Mouse (Mus musculus) ovary, postnatal 36 days (tissue): ENCODE data around the gene Pias3.
"Not testable (repeated sequence)": the region's sequence is repeated elsewhere in the genome, so short reads cannot be mapped to it uniquely, and the experiment has no call there.

Experiments used
- DNase-seq: peaks from one replicate; pipeline ENCODE4 v3.0.0; 2022; ENCODE audit warnings: low spot score, mixed read lengths

The Pias3 gene

GRCm38 (mm10) chr3:96684822-96685156 is 11.4 kb upstream of the Pias3 start:
- no peak for DNase-seq

DNA sequence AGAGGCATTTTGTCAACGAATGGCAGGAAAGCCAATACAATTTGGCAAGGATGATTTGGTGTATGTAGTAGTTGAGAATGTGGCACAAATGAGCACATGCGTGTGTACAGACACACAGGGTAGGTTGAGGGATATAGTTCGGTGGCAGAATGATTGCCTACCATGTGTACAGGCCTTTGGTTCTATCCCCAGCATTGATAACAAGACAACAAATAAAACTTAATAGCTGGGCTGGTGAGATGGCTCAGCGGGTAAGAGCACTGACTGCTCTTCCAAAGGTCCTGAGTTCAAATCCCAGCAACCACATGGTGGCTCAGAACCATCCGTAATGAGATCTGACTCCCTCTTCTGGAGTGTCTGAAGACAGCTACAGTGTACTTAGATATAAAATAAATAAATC is 10.1 kb upstream of the Pias3 start:
- DNase-seq, result not testable (repeated sequence)

- no peak for DNase-seq
Measured at GRCm38 (mm10) chr3:96688854-96689253, 7.3 kb upstream of the Pias3 start.

GRCm38 (mm10) chr3:96690298-96690697 is 5.9 kb upstream of the Pias3 start:
- no peak for DNase-seq

GRCm38 (mm10) chr3:96692506-96692905 is 3.7 kb upstream of the Pias3 start:
- peak; percentile 62 for DNase-seq

- no peak for DNase-seq
Measured at GRCm38 (mm10) chr3:96693579-96693978, 2.6 kb upstream of the Pias3 start.

- peak; percentile 94 for DNase-seq
Measured at GRCm38 (mm10) chr3:96696766-96697732, 865 bp downstream of the Pias3 start.

GRCm38 (mm10) chr3:96698993-96699690 is 3.0 kb downstream of the Pias3 start:
- DNase-seq, result no peak

DNA sequence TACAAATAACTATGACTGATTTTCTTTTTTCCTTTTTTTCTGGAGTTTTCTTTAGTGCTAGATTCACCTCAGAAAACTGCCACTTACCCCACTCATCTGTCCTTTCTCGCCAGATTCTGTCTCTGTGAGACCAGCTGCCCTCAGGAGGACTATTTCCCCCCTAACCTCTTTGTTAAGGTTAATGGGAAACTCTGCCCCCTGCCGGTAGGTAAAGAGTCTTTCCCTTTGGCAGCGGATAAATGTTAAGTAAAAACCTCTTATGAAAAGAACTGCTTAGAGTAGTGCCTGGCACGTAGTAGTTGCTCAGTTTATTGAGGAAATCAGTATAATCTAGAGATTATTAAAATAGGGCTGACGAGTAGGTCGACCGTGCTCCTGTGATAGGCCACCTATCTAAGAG is 4.2 kb downstream of the Pias3 start:
- no peak for DNase-seq

- no peak for DNase-seq
Measured at GRCm38 (mm10) chr3:96701003-96701402, 4.8 kb downstream of the Pias3 start.

- DNase-seq, result no peak
Measured at GRCm38 (mm10) chr3:96704778-96705177, 8.6 kb downstream of the Pias3 start.

DNA sequence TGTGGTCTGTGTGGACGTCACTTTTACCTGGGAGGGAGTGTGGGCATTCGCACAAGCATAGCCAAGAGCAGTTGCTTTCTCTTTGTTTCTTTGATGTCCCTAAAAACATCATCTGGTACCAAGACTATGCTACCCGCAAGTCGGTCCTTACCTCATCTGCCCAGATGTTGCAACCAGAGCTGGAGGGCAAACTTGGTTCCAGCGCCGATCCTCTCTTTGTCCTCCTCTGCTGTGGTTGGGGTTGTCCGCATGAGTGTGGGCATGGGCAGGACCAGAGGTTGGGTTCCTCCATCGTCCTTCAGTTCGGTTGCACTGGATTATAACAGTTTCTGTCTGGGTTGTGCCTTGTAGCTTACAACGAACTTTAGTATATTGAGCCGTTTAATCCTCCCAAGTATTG is 10.0 kb downstream of the Pias3 start:
- DNase-seq, result no peak

- DNase-seq, result no peak
Measured at GRCm38 (mm10) chr3:96706984-96707383, 10.8 kb downstream of the Pias3 start.

DNA sequence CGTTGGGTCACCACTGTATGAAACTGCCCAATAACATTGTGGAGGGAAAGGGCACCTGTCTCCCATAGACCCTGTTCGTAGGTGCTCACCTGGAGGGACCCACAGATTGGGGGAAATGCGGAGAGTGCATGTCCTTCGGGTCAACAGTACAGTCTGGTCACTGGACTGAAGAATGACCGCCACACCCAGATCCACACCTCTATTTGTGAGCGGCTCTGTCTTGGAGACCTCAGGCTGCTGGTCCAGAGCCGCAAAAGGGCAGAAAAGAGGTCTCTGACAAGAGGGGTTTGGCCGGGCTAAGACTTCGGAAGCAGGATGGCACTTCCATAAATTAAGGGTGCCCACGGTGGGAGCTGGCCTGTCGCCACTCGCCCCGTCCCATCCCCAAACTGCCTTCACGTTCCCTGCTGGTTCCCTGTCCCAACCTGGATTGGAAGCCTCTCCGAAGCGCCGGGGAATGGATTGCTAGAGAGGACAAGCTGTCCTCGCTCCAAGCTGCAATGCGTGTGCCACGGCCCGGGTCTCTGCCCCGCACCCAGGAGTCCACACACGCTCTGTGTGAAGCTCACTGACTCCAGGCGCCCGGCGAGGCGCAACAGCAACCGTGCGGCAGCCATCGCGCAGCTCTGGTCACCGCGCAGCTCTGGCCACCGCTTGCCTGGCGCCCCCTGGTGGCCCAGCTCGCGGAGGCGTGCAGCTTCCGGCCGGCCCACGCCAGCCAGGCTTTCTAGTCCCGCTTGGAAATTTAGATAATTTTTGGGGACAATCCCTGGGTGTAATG is 11.9 kb downstream of the Pias3 start, which contains the start of gene Nudt17:
Nudt17 (minus strand) TSS at position 660 of the 781 bp plus-strand sequence.
- peak; percentile 84 for DNase-seq

- no peak for DNase-seq
Measured at GRCm38 (mm10) chr3:96708684-96709064, 12.5 kb downstream of the Pias3 start.

- no peak for DNase-seq
Measured at GRCm38 (mm10) chr3:96714286-96714685, 18.1 kb downstream of the Pias3 start.

GRCm38 (mm10) chr3:96715854-96716253 is 19.7 kb downstream of the Pias3 start:
- no peak for DNase-seq

DNA sequence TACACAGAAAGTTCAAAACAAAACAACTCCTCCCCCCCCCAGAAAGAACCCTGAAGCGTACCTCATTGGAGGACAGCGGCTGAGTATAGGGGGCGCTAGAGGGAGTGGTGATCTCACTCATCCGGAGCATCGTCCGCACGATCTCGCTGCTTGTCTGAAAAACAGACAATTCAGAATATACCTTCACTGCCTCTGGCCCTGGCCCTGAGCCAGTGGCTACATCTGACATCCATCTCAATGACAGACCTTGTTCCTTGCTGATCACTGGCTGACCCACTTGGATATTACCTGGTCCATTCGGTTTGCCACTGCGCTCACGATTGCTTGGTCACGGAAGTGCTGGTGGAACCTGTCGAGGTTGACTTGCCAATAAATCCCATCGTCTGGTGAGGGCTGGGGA is 23.0 kb downstream of the Pias3 start:
- DNase-seq, result no peak

- peak; percentile 99 for DNase-seq
Measured at GRCm38 (mm10) chr3:96727343-96727827, 31.2 kb downstream of the Pias3 start, which contains the start of the genes Polr3c and Rnf115. TSS of gene Polr3c (minus strand) at chr3:96727628. TSS of gene Rnf115 (plus strand) at chr3:96727664.

DNA sequence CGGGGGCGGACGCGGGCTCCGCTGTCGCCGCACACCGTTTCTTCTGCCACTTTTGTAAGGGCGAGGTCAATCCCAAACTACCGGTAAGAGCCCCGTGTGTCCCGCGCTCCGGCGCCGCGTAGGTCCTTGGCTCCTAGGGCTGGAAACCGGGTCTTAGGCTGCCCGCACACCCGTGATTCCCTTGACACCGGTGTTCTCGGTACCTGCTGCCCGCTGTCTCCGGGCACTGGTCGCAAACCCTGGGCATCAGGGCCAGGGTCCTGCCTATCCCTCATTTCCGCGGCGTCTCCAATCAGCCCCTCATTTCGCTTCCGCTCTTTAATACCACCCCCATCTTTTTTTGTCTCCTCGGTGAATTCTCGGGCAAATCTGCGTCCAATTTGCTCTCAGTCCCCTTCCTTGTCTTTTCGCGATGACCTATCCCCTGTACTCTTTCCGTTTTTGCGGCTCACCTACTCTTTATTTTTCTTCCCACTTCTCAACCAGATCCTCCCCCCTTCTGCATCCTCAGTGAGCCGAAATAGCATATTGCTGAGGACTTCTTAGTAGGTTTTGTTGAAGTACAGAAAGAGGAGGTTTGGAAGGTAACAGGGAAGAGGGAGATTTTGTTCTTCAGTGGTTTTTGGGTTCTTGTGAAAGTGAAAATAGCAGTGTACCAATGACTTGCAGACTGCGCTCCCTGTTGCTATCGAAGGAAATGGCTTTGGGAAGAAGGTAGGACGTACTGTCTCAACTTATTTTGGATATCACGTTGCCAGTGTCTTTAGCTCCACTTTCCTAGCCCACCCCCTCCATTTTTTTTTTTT is 31.8 kb downstream of the Pias3 start:
- no peak for DNase-seq
